Mouse (Mus musculus) ES-E14 (cell line): Measurements from ENCODE around the gene Gm36176. TPM values are rescaled to one million over a fixed set of nuclear protein-coding genes. Genes with fewer than 3 reads are reported as not detected.
A peak's percentile ranks its signal among the peaks of the same experiment; 100 is the strongest.

Experiments used
- DNase-seq: peaks from one replicate; pipeline ENCODE4 v3.0.0-alpha.2; 2013; ENCODE audit warnings: low read depth, low spot score
- H3K27ac ChIP-seq: 2 replicates; pipeline ENCODE4 v1.5.1; 2012; ENCODE audit warnings: low read depth, mild to moderate bottlenecking, low read length, moderate library complexity, mixed read lengths; ENCODE audit not compliant: poor library complexity, insufficient read depth, severe bottlenecking
- H3K36me3 ChIP-seq: 2 replicates; pipeline ENCODE4 v1.6.1; 2012; ENCODE audit warnings: mild to moderate bottlenecking, low read length, moderate library complexity, mixed read lengths; ENCODE audit not compliant: control insufficient read depth, poor library complexity, insufficient read depth, severe bottlenecking
- H3K4me1 ChIP-seq, 2 experiments: fragments of 150-350 bp in 1 of 2; sonication (generic) in 1 of 2; 2 replicates each; pipeline ENCODE4 v1.6.1; 2012; ENCODE audit warnings: low read length in 2 of 2, mild to moderate bottlenecking in 1 of 2, mixed read lengths in 1 of 2; ENCODE audit not compliant: control insufficient read depth in 2 of 2, insufficient read depth in 2 of 2, poor library complexity in 1 of 2
- H3K4me3 ChIP-seq, 2 experiments: fragments of 150-350 bp in 1 of 2; sonication (generic) in 1 of 2; 2 replicates each; pipeline ENCODE4 v1.5.1; 2012; ENCODE audit warnings: low read length in 2 of 2, low read depth in 1 of 2, mild to moderate bottlenecking in 1 of 2, mixed read lengths in 1 of 2; ENCODE audit not compliant: insufficient read depth in 1 of 2, poor library complexity in 1 of 2, severe bottlenecking in 1 of 2
- H3K9ac ChIP-seq: 2 replicates; pipeline ENCODE4 v1.6.1; 2012; ENCODE audit warnings: low read depth, mild to moderate bottlenecking, low read length, mixed read lengths; ENCODE audit not compliant: poor library complexity, insufficient read depth, severe bottlenecking
- H3K9me3 ChIP-seq: fragments of 150-350 bp; sonication (generic); 2 replicates; pipeline ENCODE4 v1.6.1; 2012; ENCODE audit warnings: low read depth, mild to moderate bottlenecking, low read length; ENCODE audit not compliant: control insufficient read depth, insufficient read depth
- CHD2 ChIP-seq: IDR thresholded peaks from 2 replicates; pipeline ENCODE4 v1.6.1; 2014; ENCODE audit warnings: mild to moderate bottlenecking, low read depth, low read length, inconsistent platforms
- HCFC1 ChIP-seq: IDR thresholded peaks from 2 replicates; pipeline ENCODE4 v1.6.1; 2012; ENCODE audit warnings: low read length, inconsistent platforms, borderline replicate concordance; ENCODE audit not compliant: insufficient read depth
- MAFK ChIP-seq: IDR thresholded peaks from 2 replicates; pipeline ENCODE4 v1.6.1; 2014; ENCODE audit warnings: mild to moderate bottlenecking, low read depth, low read length, inconsistent platforms; ENCODE audit not compliant: insufficient read depth
- ZC3H11A ChIP-seq: IDR thresholded peaks from 2 replicates; pipeline ENCODE4 v1.6.1; 2012; ENCODE audit warnings: low read depth, mild to moderate bottlenecking, inconsistent platforms, low read length, borderline replicate concordance
- ZNF384 ChIP-seq: IDR thresholded peaks from 2 replicates; pipeline ENCODE4 v1.6.1; 2012; ENCODE audit warnings: low read depth, low read length, inconsistent platforms
- in situ Hi-C, 2 experiments: fragments of 600-800 bp; cut with MboI; formaldehyde crosslinking; loops; one replicate each; pipeline ENCODE4 v1.15.1; 2025; ENCODE audit warnings: low sequenced_read_pairs in 2 of 2, inconsistent platforms in 1 of 2; ENCODE audit not compliant: unreplicated experiment in 2 of 2
- total RNA-seq: library from RNA; depleted of rRNA; stranded (reverse); fragments of 300-350 nt; gene quantifications from 2 replicates; pipeline ENCODE4 v1.2.3, GENCODE M21; 2012

The Gm36176 gene
- total RNA-seq, 1 experiment: not detected

DNA sequence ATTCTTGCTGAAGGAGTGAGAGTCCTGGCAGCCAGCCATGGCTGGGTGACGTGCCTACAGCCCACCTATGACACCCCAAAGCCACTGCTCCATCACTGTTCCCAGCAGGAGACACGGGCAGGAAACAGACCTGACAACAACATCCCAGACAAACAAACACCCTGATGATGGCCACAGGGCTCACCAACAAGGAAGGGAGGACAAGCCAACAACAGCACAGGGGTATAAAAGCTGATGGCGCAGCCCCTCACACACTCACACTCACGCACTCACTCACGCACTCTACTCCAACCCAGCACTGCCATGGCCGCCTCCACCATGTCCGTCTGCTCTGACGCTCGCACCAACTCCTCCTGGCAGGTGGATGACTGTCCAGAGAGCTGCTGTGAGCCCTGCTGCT lies 6.0 kb downstream of the Gm36176 start, which contains the start of gene Gm10318:
Gm10318 (plus strand) TSS at position 301 of the 400 bp plus-strand sequence.
- Histone ChIP-seq H3K9me3 (no peaks in the 10 kb centered on the region), H3K9ac (no peak within 1 kb of the TSS), H3K4me1 (peaks cover 0 to 3% of the 10 kb centered on the region in 2 experiments; a peak in 1 of 4 replicates), H3K36me3 (no peaks in the 10 kb centered on the region), H3K4me3 (no peak within 1 kb of the TSS), H3K27ac (no peak within 1 kb of the TSS)
- no peak for DNase-seq
- no peak for TF ChIP-seq CHD2
- no peak for TF ChIP-seq HCFC1
- TF ChIP-seq ZC3H11A: no peak
- no peak for TF ChIP-seq MAFK
- TF ChIP-seq ZNF384: no peak
- in situ Hi-C loops: no loop called here

DNA sequence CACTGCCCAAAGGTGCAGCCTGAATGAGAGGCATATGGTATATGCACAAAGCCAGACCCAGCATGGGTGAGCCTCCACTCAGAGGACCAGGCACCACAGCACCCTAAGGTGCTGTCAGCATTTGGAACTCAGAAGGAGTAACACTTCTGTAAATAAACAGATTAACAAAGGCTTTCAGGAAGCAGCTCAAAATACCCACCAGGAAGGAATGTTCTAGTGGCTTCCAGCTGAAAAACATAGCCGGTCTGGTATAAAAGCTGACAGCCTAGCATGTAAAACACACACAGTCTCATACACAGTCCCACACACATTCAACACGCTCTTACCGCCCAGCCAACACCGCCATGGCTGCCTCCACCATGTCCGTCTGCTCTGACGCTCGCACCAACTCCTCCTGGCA lies 15.1 kb downstream of the Gm36176 start, which contains the start of gene Gm3285:
Gm3285 (plus strand) TSS at position 301 of the 400 bp plus-strand sequence.
- Histone ChIP-seq H3K9me3 (no peaks in the 10 kb centered on the region), H3K36me3 (no peaks in the 10 kb centered on the region), H3K27ac (no peak within 1 kb of the TSS), H3K4me1 (no peaks in the 10 kb centered on the region), H3K9ac (no peak within 1 kb of the TSS), H3K4me3 (no peak within 1 kb of the TSS)
- in situ Hi-C loops: no loop called here
- no peak for DNase-seq
- TF ChIP-seq ZC3H11A (no peak), MAFK (no peak), HCFC1 (no peak), ZNF384 (no peak), CHD2 (no peak)

DNA sequence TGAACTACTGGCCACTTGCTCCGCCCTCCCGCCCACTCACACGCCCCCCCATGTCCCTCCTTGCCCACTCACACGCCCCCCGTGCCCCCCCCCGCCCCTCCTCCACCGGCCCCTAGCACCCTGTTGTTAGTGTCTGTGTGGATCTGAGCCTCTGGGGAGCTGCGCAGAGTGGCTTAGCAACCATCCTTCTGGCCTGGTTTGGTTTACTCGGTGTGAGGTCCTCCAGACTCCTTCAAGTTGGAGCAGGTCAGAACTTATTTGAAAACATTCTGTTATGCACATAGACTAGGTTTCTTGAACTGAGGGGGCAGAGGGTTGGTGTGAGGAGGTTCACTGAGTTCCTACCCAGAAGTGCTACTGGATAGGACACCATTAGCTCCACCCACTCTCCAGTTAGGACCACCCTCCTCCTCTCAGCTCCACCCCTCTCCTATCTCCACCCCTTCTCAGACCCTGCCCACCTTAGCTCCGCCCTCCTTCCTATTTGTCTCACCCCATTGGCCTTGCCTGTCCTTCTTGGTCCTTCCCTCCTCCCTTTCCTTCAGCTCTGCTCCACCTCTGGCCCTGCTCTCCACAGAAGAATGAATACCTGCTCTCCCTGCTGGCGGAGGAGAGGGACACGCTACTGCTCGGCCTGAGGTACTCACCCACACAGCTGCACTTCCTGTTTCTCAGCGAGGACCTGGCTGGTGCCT lies 17.6 kb downstream of the Gm36176 start:
- in situ Hi-C loops: no loop called here
- H3K27ac ChIP-seq: no peak overlapping the region

DNA sequence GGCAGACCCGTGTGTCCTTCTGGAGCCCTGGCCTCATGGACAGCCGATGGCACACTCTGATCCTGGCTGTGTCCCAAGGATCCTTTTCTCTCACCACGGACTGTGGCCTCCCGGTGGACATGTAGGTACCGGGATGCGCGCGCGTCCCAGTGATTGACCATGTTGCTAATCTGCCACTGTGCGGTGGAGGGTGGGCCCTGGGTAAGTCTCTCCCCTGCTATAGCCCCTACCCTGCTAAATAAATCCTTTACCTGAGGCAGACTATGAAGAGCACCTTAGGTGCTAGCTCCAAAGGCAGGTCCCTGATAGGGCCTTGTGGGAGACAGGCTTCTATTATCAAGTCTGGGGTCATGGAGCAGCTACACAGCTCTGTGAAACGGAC lies 18.1 kb downstream of the Gm36176 start:
- TF ChIP-seq ZNF384 (no peak), CHD2 (no peak), HCFC1 (no peak), ZC3H11A (no peak), MAFK (no peak)
- no peaks in the 10 kb centered on the region for H3K4me1 ChIP-seq
- in situ Hi-C loops: no loop called here
- no peak overlapping the region for H3K4me3 ChIP-seq
- H3K9ac ChIP-seq: no peak overlapping the region
- no peaks in the 10 kb centered on the region for H3K9me3 ChIP-seq
- no peak for DNase-seq
- H3K36me3 ChIP-seq: no peaks in the 10 kb centered on the region
- H3K27ac ChIP-seq: no peak overlapping the region

More for the DNA sequence above, 17.6 kb downstream of the Gm36176 start:
- H3K36me3 ChIP-seq: no peaks in the 10 kb centered on the region
- no peaks in the 10 kb centered on the region for H3K9me3 ChIP-seq
- H3K9ac ChIP-seq: no peak overlapping the region
- peak; percentile 67 for DNase-seq
- TF ChIP-seq ZNF384 (no peak), ZC3H11A (no peak)
- no peaks in the 10 kb centered on the region for H3K4me1 ChIP-seq
- no peak overlapping the region for H3K4me3 ChIP-seq

DNA sequence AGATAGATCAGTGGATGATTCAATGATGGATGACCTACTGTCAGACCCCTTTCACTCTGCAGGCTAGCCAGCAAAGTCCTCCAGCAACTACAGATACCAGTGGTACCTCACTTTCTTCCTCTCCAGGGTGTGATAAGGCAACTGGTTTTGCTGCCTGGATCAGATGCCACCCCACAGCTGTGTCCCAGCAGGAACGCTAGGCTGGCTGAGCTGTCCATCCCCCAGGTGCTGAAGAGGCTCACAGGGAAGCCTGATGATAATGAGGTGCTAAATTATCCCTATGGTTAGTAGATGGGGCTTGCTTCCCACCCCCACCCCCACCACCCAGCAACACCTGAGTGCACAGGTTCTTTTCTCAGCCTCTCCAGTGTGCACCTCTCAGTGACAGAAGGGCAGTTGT lies 20.9 kb downstream of the Gm36176 start:
- Histone ChIP-seq H3K36me3 (no peaks in the 10 kb centered on the region), H3K9me3 (no peaks in the 10 kb centered on the region), H3K4me3 (no peak overlapping the region), H3K4me1 (no peaks in the 10 kb centered on the region), H3K9ac (no peak overlapping the region), H3K27ac (no peak overlapping the region)
- TF ChIP-seq ZC3H11A (no peak), MAFK (no peak), ZNF384 (no peak), CHD2 (no peak), HCFC1 (no peak)
- in situ Hi-C loops: no loop called here
- no peak for DNase-seq
